Mouse (Mus musculus) right cerebral cortex, adult 2 months (tissue): ENCODE results near the gene Pkp2.

Source experiments
- DNase-seq, 2 experiments: peaks; one replicate each; pipeline ENCODE4 v3.0.0; 2021 to 2022; ENCODE audit warnings: low spot score in 2 of 2

Gene Pkp2

GRCm38 (mm10) chr16:16260882-16261281 is 47.8 kb downstream of the Pkp2 start:
- DNase-seq: no peak

- DNase-seq: no peak
These were observed 48.4 kb downstream of the Pkp2 start for GRCm38 (mm10) chr16:16261481-16261880.

- no peak for DNase-seq
These were observed 49.3 kb downstream of the Pkp2 start for GRCm38 (mm10) chr16:16262436-16262835.

GRCm38 (mm10) chr16:16272978-16273377 is 59.9 kb downstream of the Pkp2 start:
- no peak for DNase-seq

GRCm38 (mm10) chr16:16273752-16274151 is 60.6 kb downstream of the Pkp2 start:
- no peak for DNase-seq

GRCm38 (mm10) chr16:16302369-16303137 is 89.4 kb downstream of the Pkp2 start, which contains the start of gene Yars2:
Gene Yars2, plus strand, starts transcription at chr16:16302965.
- DNase-seq: peak; percentile 94 to 95

- peak; percentile 44 to 47 for DNase-seq
These were observed 90.2 kb downstream of the Pkp2 start for GRCm38 (mm10) chr16:16303138-16303827.

- DNase-seq: no peak
These were observed 90.8 kb downstream of the Pkp2 start for GRCm38 (mm10) chr16:16303888-16304287.

GRCm38 (mm10) chr16:16311319-16311718 is 98.2 kb downstream of the Pkp2 start:
- no peak for DNase-seq
